Mouse (Mus musculus): ENCODE measurements around the gene Cc2d2a.

GRCm38 (mm10) chr5:43661498-43661897 lies 648 bp upstream of the Cc2d2a start:
- TF ChIP-seq CTCF (conservative IDR thresholded peaks at IDR 0.05; ENCODE audit: insufficient read depth, insufficient read length, low read depth, low read length) (no peak), POLR2A (IDR thresholded peaks at IDR 0.05; ENCODE audit: low read depth, low read length) (no peak)

Data from kidney, adult 2 months (tissue).